Mouse (Mus musculus) erythroid progenitor cell, adult 5-6 weeks (primary cell): ENCODE measurements around the gene Micu1. TPM values are rescaled to one million over a fixed set of nuclear protein-coding genes. Genes with fewer than 3 reads are reported as not detected.

Source experiments
- ATAC-seq: replicated peaks from 2 replicates; pipeline ENCODE4 v1.8.0; 2016; ENCODE audit warnings: moderate number of reproducible peaks, mild to moderate bottlenecking, moderate TSS enrichment, inconsistent platforms; ENCODE audit not compliant: poor library complexity, low FRiP score, severe bottlenecking
- total RNA-seq, 2 experiments: library from RNA; stranded (forward) in 1 of 2; stranded (reverse) in 1 of 2; fragments of 150-400 nt in 1 of 2; fragments of 186-747, 209-891 nt in 1 of 2; gene quantifications; 2 replicates each; pipeline versions ENCODE4 v1.2.3 to v1.2.4; 2015 to 2017; ENCODE audit warnings: low replicate concordance in 2 of 2

Micu1 gene
- total RNA-seq, 2 experiments from 2014 or later, result 74.2 to 100 TPM

DNA sequence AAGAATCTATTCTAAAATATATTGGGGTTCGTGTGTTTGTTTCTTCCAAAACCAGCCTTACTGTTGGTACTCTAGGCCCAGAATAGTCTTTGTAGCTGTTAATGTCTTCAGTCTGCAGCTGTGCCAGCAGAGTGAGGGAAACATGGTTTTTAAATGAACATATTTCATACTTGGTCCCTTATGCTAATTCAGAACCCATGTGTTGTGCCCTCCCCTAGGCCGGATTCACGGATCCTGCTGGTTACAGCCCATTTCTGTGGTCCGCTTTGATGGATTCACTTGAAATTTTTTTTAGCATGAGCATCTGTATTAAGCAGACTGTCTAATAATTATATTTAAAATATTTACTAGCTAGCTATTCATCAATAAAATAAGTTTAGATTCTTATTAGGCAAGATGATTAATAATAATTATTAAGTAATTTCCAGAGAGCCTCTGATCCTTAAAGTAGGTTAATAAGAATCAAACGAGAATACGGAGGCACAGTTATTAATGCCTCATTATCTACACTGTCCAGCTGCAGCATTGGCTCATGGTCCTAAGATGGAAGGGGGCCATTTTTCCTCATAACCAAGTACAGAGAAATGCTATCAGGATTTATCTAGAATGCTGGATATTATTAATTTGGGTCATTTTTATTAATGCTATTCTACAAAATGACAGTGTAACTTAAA, 69.2 kb downstream of the Micu1 start:
- ATAC-seq, result no peak

DNA sequence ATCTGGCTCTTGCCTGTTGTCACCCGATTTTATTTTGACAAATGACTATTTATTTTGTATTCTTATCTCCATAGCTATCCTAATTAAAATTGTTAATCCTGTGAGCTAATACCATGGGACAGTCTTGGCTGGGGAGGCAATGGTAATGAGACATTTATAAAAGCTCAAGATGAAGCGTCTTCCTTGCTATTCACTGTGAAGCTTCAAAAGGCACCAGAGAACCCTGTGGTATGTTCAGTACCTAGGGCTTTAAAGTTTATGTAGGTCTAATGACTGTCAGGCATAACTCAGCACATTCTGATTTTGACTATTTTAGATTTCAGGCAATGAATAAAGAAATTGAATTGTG, 69.7 kb downstream of the Micu1 start:
- no peak for ATAC-seq

DNA sequence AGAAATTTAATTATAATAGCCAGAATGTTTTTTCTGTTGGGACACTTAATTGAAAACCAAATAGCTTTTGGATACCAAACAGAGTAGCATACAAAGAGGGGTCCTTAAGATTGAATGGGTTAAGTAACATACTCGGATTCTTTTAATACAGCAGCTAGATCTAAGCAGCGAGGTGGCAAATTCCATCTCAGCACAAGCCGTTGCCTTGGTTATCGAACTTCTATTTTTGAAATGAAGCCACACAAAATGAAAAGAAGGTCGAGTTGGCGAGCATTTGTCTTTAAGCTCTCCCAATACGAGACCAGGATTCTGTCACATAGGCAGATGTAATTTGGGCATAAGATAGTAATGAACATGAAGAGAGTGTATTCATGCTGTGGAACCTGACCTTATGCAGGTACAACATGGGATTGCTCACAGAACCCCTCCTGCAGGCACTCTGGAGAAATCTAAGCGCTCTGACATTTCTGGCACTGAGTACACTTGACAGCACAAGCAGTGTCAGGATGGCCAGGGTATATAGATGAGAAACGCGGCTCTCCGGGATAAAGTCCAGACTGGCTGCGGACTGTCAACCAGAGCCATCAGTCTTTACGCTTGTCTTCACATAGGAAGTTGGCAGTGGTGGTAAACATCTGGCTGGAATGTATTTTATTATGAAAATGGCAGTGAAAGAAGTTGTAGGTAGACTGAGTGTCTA, 71.3 kb downstream of the Micu1 start:
- ATAC-seq, result no peak

GRCm38 (mm10) chr10:59774141-59774534, 71.9 kb downstream of the Micu1 start:
- no peak for ATAC-seq

GRCm38 (mm10) chr10:59777246-59777645, 75.0 kb downstream of the Micu1 start:
- no peak for ATAC-seq

DNA sequence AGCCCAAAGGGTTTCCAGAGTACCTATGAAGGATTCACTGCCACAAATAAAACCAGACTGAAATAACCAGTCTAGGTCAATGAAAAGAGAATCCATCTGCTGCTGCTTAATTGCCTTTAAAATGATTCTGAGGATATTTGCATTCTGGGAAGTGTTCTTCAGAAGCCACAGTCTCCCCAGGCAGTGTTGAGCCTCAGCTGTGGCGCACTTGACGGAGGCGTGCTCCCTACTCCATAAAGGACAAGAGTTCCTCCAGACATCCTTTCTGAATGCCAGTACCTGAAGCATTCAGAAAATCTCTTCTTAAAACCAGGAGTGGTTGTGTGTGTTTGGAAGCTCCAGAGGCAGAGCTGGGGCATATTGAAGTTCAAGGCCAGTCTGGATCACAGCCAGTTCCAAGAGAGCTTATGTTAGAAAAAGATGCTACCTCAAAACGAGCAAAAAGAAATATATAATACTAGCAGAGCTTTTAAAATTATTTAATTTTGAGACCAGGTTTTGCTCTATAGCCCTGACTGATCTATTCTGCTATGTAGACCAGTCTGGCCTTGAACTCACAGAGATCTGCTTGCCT, 75.9 kb downstream of the Micu1 start:
- no peak for ATAC-seq

DNA sequence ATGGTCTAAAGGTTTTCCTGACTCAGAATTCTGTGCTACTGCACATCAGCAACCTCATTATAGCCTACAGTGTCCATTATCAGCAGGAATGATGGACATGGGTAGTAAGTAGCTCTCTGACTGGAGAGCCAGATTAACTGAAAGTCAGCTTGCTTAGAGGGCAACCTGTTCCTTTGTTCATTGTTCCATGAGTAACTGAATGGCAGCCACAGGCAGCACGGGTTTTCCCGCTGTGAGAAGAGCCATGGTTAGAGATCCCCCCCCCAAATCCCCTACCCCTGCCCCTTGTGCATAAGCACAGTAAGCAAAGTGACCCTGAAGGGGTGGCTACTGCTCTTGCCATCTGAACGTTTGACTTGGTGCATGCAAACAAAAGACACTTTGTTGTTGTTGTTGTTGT, 78.4 kb downstream of the Micu1 start:
- no peak for ATAC-seq

GRCm38 (mm10) chr10:59781205-59781931, 79.1 kb downstream of the Micu1 start:
- no peak for ATAC-seq

- no peak for ATAC-seq
These were observed 82.7 kb downstream of the Micu1 start for GRCm38 (mm10) chr10:59784731-59785685.

- ATAC-seq, result no peak
These were observed 84.0 kb downstream of the Micu1 start for GRCm38 (mm10) chr10:59786289-59786688.

DNA sequence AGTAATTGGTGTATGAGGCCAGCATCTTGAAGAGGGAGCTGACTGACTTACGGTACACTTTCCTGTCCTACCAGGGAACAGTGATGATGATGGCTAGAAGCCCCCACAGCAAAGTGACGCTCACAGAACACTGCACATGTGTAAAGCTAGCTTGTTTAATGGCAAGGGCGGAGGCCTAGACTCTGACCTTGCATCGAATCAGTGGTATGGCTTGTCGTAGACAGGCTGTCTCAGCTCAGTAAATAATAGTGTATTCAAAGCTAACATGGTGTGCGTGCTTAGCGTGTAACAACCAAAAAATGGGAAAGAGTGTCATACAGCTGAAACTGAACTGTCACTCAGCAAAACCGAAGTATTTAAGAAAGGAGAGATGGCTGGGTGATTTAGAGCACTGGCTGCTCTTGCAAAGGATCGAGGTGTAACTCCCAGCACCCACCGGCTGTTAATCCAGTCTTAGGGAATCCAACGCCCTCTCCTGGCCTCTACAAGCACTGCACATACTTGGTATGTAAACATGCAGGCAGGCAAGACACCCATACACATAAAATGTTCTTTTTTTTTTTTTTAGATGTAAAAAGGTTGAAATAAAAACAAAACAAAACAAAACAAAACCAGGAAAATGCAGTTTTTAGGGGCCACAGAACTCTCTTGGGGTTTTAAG, 85.0 kb downstream of the Micu1 start:
- ATAC-seq, result no peak

DNA sequence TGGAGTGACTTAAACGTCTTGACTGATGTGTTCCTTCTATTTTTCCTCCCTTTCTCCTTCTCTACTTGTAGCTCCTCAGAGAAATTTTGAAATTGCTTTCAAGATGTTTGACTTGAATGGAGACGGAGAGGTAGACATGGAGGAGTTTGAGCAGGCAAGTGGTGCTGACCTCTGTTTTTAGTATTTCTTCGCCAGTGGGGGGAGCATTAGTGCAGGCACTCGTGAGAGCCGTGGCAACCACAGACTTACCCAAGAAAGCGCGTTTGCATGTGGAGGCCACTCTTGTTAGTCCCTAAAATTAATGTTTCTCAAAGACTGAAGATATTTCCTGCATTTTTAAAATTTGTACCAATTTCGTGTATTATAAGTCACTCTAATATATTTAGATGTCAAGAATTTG, 85.6 kb downstream of the Micu1 start:
- no peak for ATAC-seq

- ATAC-seq, result no peak
These were observed 88.1 kb downstream of the Micu1 start for GRCm38 (mm10) chr10:59790291-59790929.

- ATAC-seq, result no peak
These were observed 89.6 kb downstream of the Micu1 start for GRCm38 (mm10) chr10:59791896-59792295.

GRCm38 (mm10) chr10:59792575-59793176, 90.4 kb downstream of the Micu1 start:
- ATAC-seq, result peak; percentile 27; the same call in 1 of the 2 replicates

DNA sequence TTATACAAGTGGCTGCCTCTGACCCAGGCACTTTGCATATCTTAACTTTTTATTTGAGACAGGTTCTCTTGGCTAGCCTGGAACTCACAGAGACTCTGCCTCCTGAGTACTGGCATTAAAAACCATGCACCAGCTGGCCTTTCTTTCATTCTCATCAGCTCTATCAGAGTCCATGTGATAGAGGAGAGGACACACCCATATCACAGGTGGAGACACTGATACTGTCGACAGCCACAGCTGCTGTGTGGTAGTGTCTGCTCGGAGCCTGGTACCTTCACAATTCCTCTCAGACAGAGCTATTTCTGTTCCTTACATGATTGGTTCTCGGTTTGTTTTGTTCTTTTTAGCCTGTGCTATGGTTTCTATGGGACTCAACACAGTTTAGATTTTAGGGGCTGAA, 91.2 kb downstream of the Micu1 start:
- ATAC-seq, result peak; percentile 95

- ATAC-seq, result no peak
These were observed 92.8 kb downstream of the Micu1 start for GRCm38 (mm10) chr10:59795085-59795484.

- no peak for ATAC-seq
These were observed 93.6 kb downstream of the Micu1 start for GRCm38 (mm10) chr10:59795902-59796301.
